Mouse (Mus musculus) kidney, embryonic 16.5 days (tissue): ENCODE results near the gene Scn3a. TPM values are rescaled to one million over a fixed set of nuclear protein-coding genes. Genes with fewer than 3 reads are reported as not detected.

ENCODE experiments used
- ATAC-seq: fragments of 200-750 bp; cut with Nextera tagmentation; 2 replicates; pipeline ENCODE4 v1.8.0; 2017; ENCODE audit warnings: moderate TSS enrichment; ENCODE audit not compliant: low FRiP score, low TSS enrichment
- H3K27ac ChIP-seq: fragments of 300-500 bp; sonication (generic); 2 replicates; pipeline ENCODE4 v1.5.1; 2014; ENCODE audit warnings: low read length
- H3K27me3 ChIP-seq: fragments of 300-500 bp; sonication (generic); 2 replicates; pipeline ENCODE4 v1.6.1; 2014; ENCODE audit warnings: low read length, control low read depth, mixed read lengths; ENCODE audit not compliant: insufficient read depth
- H3K36me3 ChIP-seq: fragments of 300-500 bp; sonication (generic); 2 replicates; pipeline ENCODE4 v1.6.1; 2014; ENCODE audit warnings: low read length, control low read depth, mixed read lengths; ENCODE audit not compliant: insufficient read depth
- H3K4me1 ChIP-seq: fragments of 300-500 bp; sonication (generic); 2 replicates; pipeline ENCODE4 v1.6.1; 2014; ENCODE audit warnings: low read length, control low read depth, mixed read lengths; ENCODE audit not compliant: insufficient read depth
- H3K4me2 ChIP-seq: fragments of 300-500 bp; sonication (generic); replicated peaks from 2 replicates; pipeline ENCODE4 v1.6.1; 2014; ENCODE audit warnings: low read depth, low read length
- H3K4me3 ChIP-seq: fragments of 300-500 bp; sonication (generic); 2 replicates; pipeline ENCODE4 v1.5.1; 2014; ENCODE audit warnings: mild to moderate bottlenecking, low read length
- H3K9ac ChIP-seq: fragments of 300-500 bp; sonication (generic); replicated peaks from 2 replicates; pipeline ENCODE4 v1.6.1; 2014; ENCODE audit warnings: low read length
- H3K9me3 ChIP-seq: fragments of 300-500 bp; sonication (generic); 2 replicates; pipeline ENCODE4 v1.6.1; 2016; ENCODE audit warnings: low read length, control low read depth
- WGBS: fragments of 180-500 bp; shearing (Covaris S2); extraction: QIAGEN DNeasy Blood & Tissue Kit; methylation state at CpG from one replicate; pipeline ENCODE4 v1.1.7; 2014; 5-methylcytosine and 5-hydroxymethylcytosine counted together
- polyA plus RNA-seq: library from polyadenylated mRNA; unstranded; fragments of >200 nt; fragmentation: Nextera tagmentation; extraction: Ambion mirVana; gene quantifications from 2 replicates; pipeline ENCODE4 v1.2.1, GENCODE M21; 2015

Scn3a gene
- polyA plus RNA-seq, 1 experiment from 2014 or later = 0.19 TPM

DNA sequence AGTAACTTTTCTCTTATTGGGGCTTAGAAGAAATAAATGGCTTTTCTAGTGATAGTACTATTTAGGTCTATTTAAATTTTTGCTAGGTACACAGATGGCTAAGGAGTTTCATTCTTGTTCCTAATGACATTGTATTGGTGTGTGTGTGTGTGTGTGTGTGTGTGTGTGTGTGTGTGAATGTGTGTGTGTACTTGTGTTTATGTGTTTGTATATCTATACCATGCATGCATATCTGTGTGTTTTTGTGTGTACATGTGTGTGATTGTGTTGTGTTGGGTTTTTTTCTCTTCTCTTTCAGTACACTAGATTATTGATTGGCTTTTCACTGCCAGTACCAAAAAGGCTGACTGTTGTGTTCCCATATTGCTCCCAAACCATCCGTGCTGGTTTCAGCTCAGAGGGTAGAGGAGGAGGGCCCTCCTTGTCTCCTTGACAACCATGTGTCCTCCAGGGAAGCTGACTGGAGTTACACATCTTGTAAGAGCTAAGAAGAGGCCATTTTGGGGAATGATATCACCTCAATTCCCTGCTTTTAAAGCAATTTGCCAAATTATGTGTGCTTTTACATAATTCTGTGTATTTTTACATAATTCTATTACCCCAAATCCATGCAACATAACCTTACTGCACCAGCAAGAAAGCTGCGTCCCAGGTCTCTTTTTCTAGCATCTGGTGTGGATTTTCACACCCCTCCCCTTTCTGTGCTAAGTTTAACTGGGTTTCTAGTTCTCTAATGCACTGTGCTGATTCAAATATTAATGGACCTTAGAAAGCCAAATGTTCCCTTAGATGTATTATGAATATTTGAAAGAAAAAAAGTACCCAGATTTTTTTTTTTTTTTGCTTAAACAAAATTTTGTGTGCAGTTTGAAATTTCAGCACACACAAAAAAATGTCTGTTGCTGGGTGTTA lies 116.7 kb downstream of the Scn3a start:
- H3K27me3 ChIP-seq = no peaks in the 10 kb centered on the region
- ATAC-seq = no peak

GRCm38 (mm10) chr2:65449126-65449828 lies 118.2 kb downstream of the Scn3a start:
- no peak overlapping the region for H3K4me2 ChIP-seq

More for the DNA sequence above, 116.7 kb downstream of the Scn3a start:
- no peak overlapping the region for H3K4me3 ChIP-seq
- no peak overlapping the region for H3K4me2 ChIP-seq
- H3K4me1 ChIP-seq = no peaks in the 10 kb centered on the region
- no peak overlapping the region for H3K9ac ChIP-seq
- no peaks in the 10 kb centered on the region for H3K9me3 ChIP-seq
- H3K27ac ChIP-seq = no peak overlapping the region
- WGBS = 29% methylated on average over 2 of the region's 2 CpGs
- H3K36me3 ChIP-seq = no peaks in the 10 kb centered on the region

GRCm38 (mm10) chr2:65443082-65443481 lies 124.3 kb downstream of the Scn3a start:
- no peak overlapping the region for H3K9ac ChIP-seq
- H3K4me2 ChIP-seq = no peak overlapping the region
- H3K4me3 ChIP-seq = no peak overlapping the region
- no peaks in the 10 kb centered on the region for H3K36me3 ChIP-seq
- 73% methylated on average over 4 of the region's 4 CpGs for WGBS
- H3K27ac ChIP-seq = no peak overlapping the region
- ATAC-seq = no peak
- H3K27me3 ChIP-seq = no peaks in the 10 kb centered on the region
- H3K4me1 ChIP-seq = no peaks in the 10 kb centered on the region
- H3K9me3 ChIP-seq = no peaks in the 10 kb centered on the region

More at GRCm38 (mm10) chr2:65449126-65449828, 118.2 kb downstream of the Scn3a start:
- Histone ChIP-seq H3K27me3 (no peaks in the 10 kb centered on the region), H3K27ac (no peak overlapping the region), H3K36me3 (no peaks in the 10 kb centered on the region), H3K9me3 (no peaks in the 10 kb centered on the region), H3K9ac (no peak overlapping the region), H3K4me3 (no peak overlapping the region), H3K4me1 (no peaks in the 10 kb centered on the region)
- 91% methylated on average over 5 of the region's 5 CpGs for WGBS
- no peak for ATAC-seq

DNA sequence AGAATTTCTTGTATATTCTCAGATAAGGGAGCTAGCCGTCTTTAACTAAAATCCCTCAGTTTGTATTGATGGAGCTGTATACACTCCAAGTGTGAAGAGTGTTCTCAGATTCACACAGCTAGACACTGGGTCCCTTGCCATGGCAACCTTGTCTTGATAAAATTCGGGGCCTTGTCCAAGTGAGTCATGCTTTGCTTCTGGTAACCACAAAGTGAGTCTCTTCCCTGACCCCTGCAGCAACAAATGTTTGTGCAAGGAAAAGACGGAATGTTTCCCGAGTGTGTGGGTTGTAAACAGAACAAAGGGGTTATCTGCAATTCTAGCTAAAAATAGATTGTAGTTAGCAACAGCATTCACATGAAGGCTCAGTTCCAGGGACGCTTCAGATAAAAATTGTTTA lies 125.9 kb downstream of the Scn3a start:
- Histone ChIP-seq H3K27me3 (no peaks in the 10 kb centered on the region), H3K27ac (no peak overlapping the region), H3K4me2 (no peak overlapping the region), H3K9me3 (no peaks in the 10 kb centered on the region), H3K4me1 (no peaks in the 10 kb centered on the region), H3K4me3 (no peak overlapping the region), H3K36me3 (no peaks in the 10 kb centered on the region), H3K9ac (no peak overlapping the region)
- ATAC-seq = 0 out of 2 replicates have a peak, but pooled peaks have one; percentile 42
- WGBS = 42% methylated on average over 5 of the region's 5 CpGs

DNA sequence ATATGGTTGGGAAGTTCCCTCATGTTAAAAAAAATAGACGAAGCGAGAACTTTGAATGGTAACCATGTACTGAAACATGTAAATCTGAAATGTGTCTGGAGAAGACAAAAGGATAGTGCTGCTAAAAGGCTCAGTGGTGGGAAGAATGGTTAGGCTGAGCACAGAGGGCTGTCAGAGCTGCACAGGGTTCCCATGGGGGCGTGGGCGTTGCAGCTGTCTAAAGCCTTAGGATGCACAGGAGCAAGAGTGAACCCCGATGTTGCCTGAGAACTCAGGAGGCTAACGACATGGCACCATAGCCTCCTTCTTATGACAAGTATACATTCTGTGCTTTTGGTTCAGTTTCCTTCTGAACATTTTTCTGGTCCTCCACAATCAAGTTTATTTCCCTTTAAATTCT lies 126.3 kb downstream of the Scn3a start:
- Histone ChIP-seq H3K4me2 (no peak overlapping the region), H3K27ac (no peak overlapping the region), H3K4me1 (no peaks in the 10 kb centered on the region), H3K9ac (no peak overlapping the region), H3K36me3 (no peaks in the 10 kb centered on the region), H3K9me3 (no peaks in the 10 kb centered on the region), H3K4me3 (no peak overlapping the region), H3K27me3 (no peaks in the 10 kb centered on the region)
- ATAC-seq = no peak
- WGBS = 69% methylated on average over 6 of the region's 6 CpGs

DNA sequence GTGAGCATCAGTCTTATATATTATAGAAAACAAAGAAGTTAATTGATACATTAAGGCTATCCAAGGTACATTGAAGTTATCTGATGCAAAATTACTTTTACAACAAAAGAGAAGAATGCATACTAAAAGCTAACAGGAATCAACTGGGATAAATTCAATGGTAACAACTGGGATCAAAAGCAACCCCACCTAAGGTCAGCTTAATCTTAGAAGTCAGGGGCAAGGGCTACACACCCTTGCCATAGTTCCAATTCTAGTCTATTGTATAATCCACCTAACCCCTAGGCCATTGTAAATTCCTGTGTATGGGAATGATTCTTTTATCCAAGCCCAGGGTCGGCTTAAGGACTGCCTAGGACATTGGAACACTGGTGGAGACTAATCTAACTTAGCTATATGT lies 130.5 kb downstream of the Scn3a start:
- no peak overlapping the region for H3K27ac ChIP-seq
- WGBS = 83% methylated on average over 1 of the region's 1 CpGs

GRCm38 (mm10) chr2:65423501-65423900 lies 143.9 kb downstream of the Scn3a start:
- Histone ChIP-seq H3K4me3 (no peak overlapping the region), H3K9ac (no peak overlapping the region), H3K4me2 (no peak overlapping the region), H3K4me1 (no peaks in the 10 kb centered on the region), H3K27ac (no peak overlapping the region), H3K27me3 (no peaks in the 10 kb centered on the region), H3K9me3 (no peaks in the 10 kb centered on the region), H3K36me3 (no peaks in the 10 kb centered on the region)
- ATAC-seq = no peak
- WGBS = 34% methylated on average over 5 of the region's 5 CpGs

More for the DNA sequence above, 130.5 kb downstream of the Scn3a start:
- no peak overlapping the region for H3K4me3 ChIP-seq
- H3K4me2 ChIP-seq = no peak overlapping the region
- no peaks in the 10 kb centered on the region for H3K36me3 ChIP-seq
- no peaks in the 10 kb centered on the region for H3K4me1 ChIP-seq
- H3K9ac ChIP-seq = no peak overlapping the region
- no peaks in the 10 kb centered on the region for H3K27me3 ChIP-seq
- no peak for ATAC-seq
- no peaks in the 10 kb centered on the region for H3K9me3 ChIP-seq

DNA sequence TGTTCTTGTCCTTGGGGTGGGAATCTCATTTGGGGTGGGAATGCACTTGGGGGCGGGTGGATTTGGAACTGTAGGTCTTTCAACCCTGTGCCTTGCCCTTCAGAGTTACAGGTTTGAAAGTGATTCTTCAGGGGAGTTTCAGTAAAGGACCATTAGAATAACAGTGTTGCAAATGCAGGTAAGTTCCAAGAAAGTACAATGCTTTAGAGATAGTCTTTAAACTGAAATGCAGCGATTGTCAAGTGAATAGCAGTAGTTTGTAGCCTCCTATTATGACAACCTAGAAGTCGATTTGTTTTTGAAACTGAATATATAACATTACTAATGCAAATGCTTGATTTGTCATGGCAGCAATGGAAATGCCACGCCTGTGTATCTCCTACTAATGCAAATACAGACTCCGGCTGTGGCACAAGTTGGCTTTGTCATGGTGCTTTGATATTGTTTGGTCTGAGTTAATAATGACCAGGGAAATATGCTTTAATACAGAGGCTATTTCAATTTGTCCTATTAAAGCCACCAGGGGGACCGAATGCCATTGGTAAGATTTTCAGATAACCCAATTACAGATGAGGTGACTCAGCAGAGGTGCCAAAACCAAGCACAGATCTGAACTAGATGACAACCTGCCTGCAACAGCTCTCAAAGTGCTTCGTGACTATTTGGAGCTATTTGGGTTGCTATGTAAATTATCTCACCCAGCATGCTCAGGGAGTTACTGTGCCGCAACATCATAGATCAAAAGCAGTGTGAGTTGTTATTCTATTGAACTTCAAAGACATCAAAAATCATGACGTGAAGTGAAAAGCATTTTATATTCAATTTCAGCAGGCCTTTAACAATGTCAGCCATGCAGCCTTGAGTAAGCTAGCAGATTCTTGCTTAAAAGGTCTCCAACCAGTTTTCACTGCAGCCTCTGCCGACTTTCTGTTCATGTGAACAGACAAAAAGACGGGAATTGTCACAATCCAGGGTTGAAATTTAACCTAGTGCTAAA lies 145.9 kb downstream of the Scn3a start:
- H3K27me3 ChIP-seq = no peaks in the 10 kb centered on the region
- peaks cover 5% of the 10 kb centered on the region; the same call in 1 of the 2 replicates for H3K9me3 ChIP-seq
- WGBS = 65% methylated on average over 11 of the region's 11 CpGs
- H3K9ac ChIP-seq = no peak overlapping the region
- no peak overlapping the region for H3K4me2 ChIP-seq
- H3K36me3 ChIP-seq = no peaks in the 10 kb centered on the region
- no peak overlapping the region for H3K27ac ChIP-seq
- no peaks in the 10 kb centered on the region for H3K4me1 ChIP-seq
- no peak for ATAC-seq
- no peak overlapping the region for H3K4me3 ChIP-seq

- WGBS = 50% methylated on average over 1 of the region's 1 CpGs
- H3K27me3 ChIP-seq = no peaks in the 10 kb centered on the region
- no peak for ATAC-seq
- H3K9ac ChIP-seq = no peak overlapping the region
- no peak overlapping the region for H3K4me2 ChIP-seq
- peaks cover 5% of the 10 kb centered on the region; the same call in 1 of the 2 replicates for H3K9me3 ChIP-seq
- H3K36me3 ChIP-seq = no peaks in the 10 kb centered on the region
- no peak overlapping the region for H3K4me3 ChIP-seq
- H3K27ac ChIP-seq = no peak overlapping the region
- peaks cover 7% of the 10 kb centered on the region; the same call in 1 of the 2 replicates for H3K4me1 ChIP-seq
Measured at GRCm38 (mm10) chr2:65418608-65419007, 148.8 kb downstream of the Scn3a start.
